Mouse (Mus musculus) cerebellum, adult 2 months (tissue): ENCODE results near the gene Gpc6. TPM values are rescaled to one million over a fixed set of nuclear protein-coding genes. Genes with fewer than 3 reads are reported as not detected.

Experiments used
- DNase-seq, 2 experiments: peaks; one replicate each; pipeline ENCODE4 v3.0.0; 2021
- H3K27ac ChIP-seq: fragments of 200-500 bp; 2 replicates; pipeline ENCODE4 v1.5.1; 2012; ENCODE audit warnings: low read length, control low read depth, inconsistent platforms; ENCODE audit not compliant: insufficient read depth
- H3K27me3 ChIP-seq: fragments of 200-500 bp; 2 replicates; pipeline ENCODE4 v1.6.1; 2012; ENCODE audit warnings: inconsistent platforms, mild to moderate bottlenecking, low read length, moderate library complexity; ENCODE audit not compliant: control insufficient read depth, insufficient read depth
- H3K4me1 ChIP-seq: fragments of 200-500 bp; 2 replicates; pipeline ENCODE4 v1.6.1; 2011; ENCODE audit warnings: low read length; ENCODE audit not compliant: control insufficient read depth, insufficient read depth
- H3K4me3 ChIP-seq: fragments of 200-500 bp; replicated peaks from 2 replicates; pipeline ENCODE3; 2011; ENCODE audit warnings: mild to moderate bottlenecking, low read depth, low read length, control low read depth; ENCODE audit not compliant: insufficient read depth
- CTCF ChIP-seq: fragments of 200-500 bp; IDR thresholded peaks from 2 replicates; pipeline ENCODE4 v1.5.1; 2011; ENCODE audit warnings: low read depth, mild to moderate bottlenecking, control low read depth, low read length, moderate library complexity, borderline replicate concordance; ENCODE audit not compliant: insufficient read depth
- POLR2A ChIP-seq: fragments of 200-500 bp; IDR thresholded peaks from 2 replicates; pipeline ENCODE4 v1.6.1; 2011; ENCODE audit warnings: low read length, control low read depth, borderline replicate concordance; ENCODE audit not compliant: insufficient read depth
- WGBS: fragments of 180-500 bp; shearing (Covaris S2); methylation state at CpG from one replicate; pipeline ENCODE4 v1.1.7; 2018; 5-methylcytosine and 5-hydroxymethylcytosine counted together
- polyA plus RNA-seq: library from polyadenylated mRNA; depleted of rRNA; stranded (reverse); fragments of >200 nt; gene quantifications from 2 replicates; pipeline ENCODE4 v1.2.3, GENCODE M21; 2012

Gpc6 gene
- polyA plus RNA-seq, 1 experiment, result 5.3 TPM

- no peak for TF ChIP-seq CTCF
- no peak for TF ChIP-seq POLR2A
- no peaks in the 10 kb centered on the region for H3K27me3 ChIP-seq
- WGBS, result 96% methylated on average over 5 of the region's 5 CpGs
- DNase-seq, result no peak
- H3K27ac ChIP-seq, result no peak overlapping the region
- H3K4me1 ChIP-seq, result no peaks in the 10 kb centered on the region
- H3K4me3 ChIP-seq, result no peak overlapping the region
Measured at GRCm38 (mm10) chr14:117919612-117920011, 994.5 kb downstream of the Gpc6 start.

DNA sequence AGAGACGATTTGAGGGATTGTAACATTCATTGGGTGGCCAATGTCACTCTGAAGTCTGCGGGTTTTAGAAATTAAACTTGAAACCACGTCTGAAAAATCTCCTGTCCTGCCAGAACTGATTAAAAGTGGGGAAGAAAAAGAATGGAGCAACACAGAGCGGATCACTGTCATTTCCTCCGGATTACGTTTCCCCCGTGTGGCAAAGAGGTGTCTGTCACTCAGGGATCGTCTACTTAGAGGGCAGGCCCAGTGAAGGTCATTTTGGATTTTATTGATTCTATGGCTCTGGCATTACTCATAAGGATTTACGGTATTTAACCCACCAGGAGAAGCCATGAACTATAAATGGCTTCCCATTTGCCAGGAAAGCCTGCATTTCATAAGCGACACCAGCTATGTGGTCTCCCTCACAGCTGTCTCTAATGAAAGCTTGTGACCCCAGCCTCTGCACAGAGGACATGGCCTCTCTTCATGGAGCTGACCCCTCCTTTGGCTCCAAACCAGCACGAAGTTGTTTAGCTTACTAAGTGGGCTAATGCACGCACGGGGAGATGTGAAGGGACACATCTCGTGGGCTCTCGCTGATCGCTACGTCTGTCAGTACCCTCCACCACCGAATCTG, 996.4 kb downstream of the Gpc6 start:
- TF ChIP-seq POLR2A, result no peak
- TF ChIP-seq CTCF, result no peak
- H3K27ac ChIP-seq, result no peak overlapping the region
- no peaks in the 10 kb centered on the region for H3K27me3 ChIP-seq
- WGBS, result 73% methylated on average over 18 of the region's 18 CpGs
- no peak overlapping the region for H3K4me3 ChIP-seq
- no peak for DNase-seq
- no peaks in the 10 kb centered on the region for H3K4me1 ChIP-seq

DNA sequence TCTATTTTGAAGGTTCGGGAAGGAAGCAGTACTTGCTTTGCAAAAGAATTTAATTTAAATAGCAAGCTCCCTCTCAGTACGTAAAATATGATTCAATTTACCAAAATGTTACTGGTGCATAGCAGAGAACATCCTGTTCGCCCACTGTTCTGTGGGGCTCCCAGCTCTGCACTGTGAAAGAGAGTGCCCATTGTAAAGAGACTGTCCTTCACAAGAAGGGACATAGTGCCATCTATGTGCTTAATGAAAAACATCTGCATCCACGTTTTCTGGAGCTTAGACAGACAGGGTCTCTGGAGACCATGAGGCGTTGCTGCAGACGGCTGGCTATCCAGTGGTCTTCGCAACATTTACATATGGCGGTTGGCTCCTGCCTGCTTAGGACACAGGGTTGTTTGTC, 998.6 kb downstream of the Gpc6 start:
- Histone ChIP-seq H3K4me1 (no peaks in the 10 kb centered on the region), H3K27ac (no peak overlapping the region), H3K4me3 (no peak overlapping the region), H3K27me3 (no peaks in the 10 kb centered on the region)
- TF ChIP-seq POLR2A (no peak), CTCF (no peak)
- 81% methylated on average over 8 of the region's 8 CpGs for WGBS
- no peak for DNase-seq

GRCm38 (mm10) chr14:117930105-117930847, 1005.2 kb downstream of the Gpc6 start:
- no peaks in the 10 kb centered on the region for H3K4me1 ChIP-seq
- no peak for DNase-seq
- H3K27me3 ChIP-seq, result no peaks in the 10 kb centered on the region
- H3K4me3 ChIP-seq, result no peak overlapping the region
- WGBS, result 38% methylated on average over 13 of the region's 13 CpGs
- TF ChIP-seq POLR2A (no peak), CTCF (no peak)
- no peak overlapping the region for H3K27ac ChIP-seq

DNA sequence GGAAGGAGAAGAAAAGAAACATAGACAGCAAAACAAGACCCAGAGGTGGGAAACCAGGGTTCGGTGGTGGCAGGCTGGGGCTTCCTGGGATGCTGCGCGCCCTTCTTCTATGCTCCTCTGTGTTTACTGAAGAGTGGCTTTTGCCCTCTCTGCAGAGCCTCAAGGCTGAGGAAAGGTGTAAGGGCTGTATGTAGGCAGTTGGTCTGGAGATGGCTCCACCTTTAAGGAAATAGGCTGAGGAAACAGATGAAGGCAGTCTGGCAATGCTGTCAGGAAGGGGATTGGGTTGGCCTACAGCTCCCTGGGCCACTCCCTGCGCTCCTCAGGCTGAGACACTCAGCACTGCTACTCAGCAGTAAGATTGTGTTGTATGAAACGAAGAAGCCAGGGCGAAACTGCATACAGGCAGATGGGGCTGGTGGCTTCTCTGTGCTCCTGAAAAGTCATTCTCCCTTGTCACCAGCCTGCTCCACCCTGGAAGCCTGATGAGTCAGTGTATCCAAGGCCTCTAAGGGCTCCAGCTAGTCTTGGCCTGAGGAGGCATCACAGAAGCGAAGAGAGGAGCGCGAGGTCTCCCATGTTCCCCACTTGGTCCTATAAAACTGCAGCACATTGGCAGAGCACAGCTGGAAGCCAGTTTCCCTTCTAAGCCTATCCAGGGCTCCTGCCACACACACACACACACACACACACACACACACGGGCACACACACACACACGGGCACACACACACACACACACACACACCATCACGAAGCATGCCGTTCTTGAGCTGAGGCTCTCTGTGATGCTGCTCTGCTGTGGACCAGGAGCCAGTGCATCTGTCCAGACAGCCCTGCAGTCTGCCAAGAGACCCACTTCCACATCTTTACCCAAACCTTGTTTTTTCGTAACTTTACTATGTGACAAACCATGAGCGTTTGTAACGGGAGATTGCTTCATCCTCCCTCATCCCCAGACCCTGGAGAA, 1006.0 kb downstream of the Gpc6 start:
- no peak for TF ChIP-seq CTCF
- TF ChIP-seq POLR2A, result no peak
- Histone ChIP-seq H3K27ac (no peak overlapping the region), H3K4me1 (no peaks in the 10 kb centered on the region), H3K27me3 (no peaks in the 10 kb centered on the region), H3K4me3 (no peak overlapping the region)
- 54% methylated on average over 16 of the region's 16 CpGs for WGBS
- no peak for DNase-seq

DNA sequence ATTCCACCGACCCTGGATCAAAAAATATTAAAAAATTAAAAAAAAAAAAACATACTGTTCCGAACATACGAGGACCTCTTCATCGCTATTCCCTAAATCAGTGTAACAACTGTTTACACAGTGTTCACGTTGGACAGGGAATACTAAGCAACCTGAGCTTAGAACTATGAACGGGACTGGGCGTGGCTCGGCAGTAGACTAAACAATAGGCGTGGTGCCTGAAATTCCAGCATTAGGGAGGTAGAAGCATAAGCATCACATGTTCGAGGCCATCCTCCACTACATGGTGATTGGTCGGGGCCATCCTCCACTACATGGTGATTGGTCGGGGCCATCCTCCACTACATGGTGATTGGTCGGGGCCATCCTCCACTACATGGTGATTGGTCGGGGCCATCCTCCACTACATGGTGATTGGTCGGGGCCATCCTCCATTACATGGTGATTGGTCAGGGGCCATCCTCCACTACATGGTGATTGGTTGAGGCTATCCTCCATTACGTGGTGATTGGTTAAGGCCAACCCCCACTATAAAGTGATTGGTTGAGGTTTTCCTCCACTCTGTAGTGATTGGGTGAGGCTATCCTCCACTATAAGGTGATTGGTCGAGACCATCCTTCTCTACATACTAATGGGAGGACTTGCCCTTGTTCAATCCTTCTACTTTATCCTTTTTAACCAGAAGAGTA, 1007.2 kb downstream of the Gpc6 start:
- no peak for DNase-seq
- no peak overlapping the region for H3K4me3 ChIP-seq
- WGBS, result 95% methylated on average over 17 of the region's 17 CpGs
- no peak overlapping the region for H3K27ac ChIP-seq
- TF ChIP-seq POLR2A, result no peak
- no peak for TF ChIP-seq CTCF
- no peaks in the 10 kb centered on the region for H3K27me3 ChIP-seq
- H3K4me1 ChIP-seq, result no peaks in the 10 kb centered on the region

DNA sequence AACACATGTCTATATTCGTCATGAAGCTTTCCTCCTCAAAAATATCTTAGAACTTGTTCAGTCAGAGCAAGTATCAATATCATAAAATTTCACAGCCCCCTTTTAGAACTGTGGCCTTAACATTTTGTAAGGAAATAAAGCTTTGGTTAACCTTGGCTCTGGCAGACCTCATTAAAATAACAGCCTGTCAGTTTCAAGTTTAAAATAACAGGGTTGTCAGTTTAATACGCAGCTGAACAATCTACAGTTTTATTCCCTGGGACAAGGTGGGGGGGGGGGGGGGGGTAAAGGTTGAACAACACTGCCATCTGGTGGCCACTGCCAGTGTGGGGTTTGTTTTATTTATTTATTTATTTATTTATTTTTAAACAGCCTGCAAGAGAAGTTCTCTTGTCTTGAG, 1013.4 kb downstream of the Gpc6 start:
- no peak for DNase-seq
- H3K4me1 ChIP-seq, result no peaks in the 10 kb centered on the region
- H3K27me3 ChIP-seq, result no peaks in the 10 kb centered on the region; the same call in 1 of the 2 replicates
- 22% methylated on average over 2 of the region's 2 CpGs for WGBS
- no peak overlapping the region for H3K4me3 ChIP-seq
- no peak overlapping the region for H3K27ac ChIP-seq
- TF ChIP-seq CTCF (no peak; the same call in 1 of the 2 replicates), POLR2A (no peak)

- TF ChIP-seq CTCF (no peak), POLR2A (no peak)
- H3K4me3 ChIP-seq, result no peak overlapping the region
- no peaks in the 10 kb centered on the region; the same call in 1 of the 2 replicates for H3K27me3 ChIP-seq
- DNase-seq, result no peak
- 22% methylated on average over 7 of the region's 7 CpGs for WGBS
- H3K4me1 ChIP-seq, result no peaks in the 10 kb centered on the region
- H3K27ac ChIP-seq, result no peak overlapping the region
Measured at GRCm38 (mm10) chr14:117939471-117939870, 1014.4 kb downstream of the Gpc6 start.
